Mouse (Mus musculus) forebrain, embryonic 10.5 days (tissue): ENCODE measurements around the gene Lrrc1. TPM values are rescaled to one million over a fixed set of nuclear protein-coding genes. Genes with fewer than 3 reads are reported as not detected.

Experiments
- DNase-seq: peaks from one replicate; pipeline ENCODE4 v3.0.0-alpha.2; 2017; ENCODE audit warnings: low spot score; ENCODE audit errors: extremely low spot score
- H3K27ac ChIP-seq: fragments of 300-500 bp; sonication (generic); 2 replicates; pipeline ENCODE4 v1.5.1; 2016; ENCODE audit warnings: mild to moderate bottlenecking
- H3K27me3 ChIP-seq: fragments of 300-500 bp; sonication (generic); 2 replicates; pipeline ENCODE4 v1.6.1; 2016; ENCODE audit warnings: mild to moderate bottlenecking; ENCODE audit not compliant: poor library complexity, severe bottlenecking
- H3K36me3 ChIP-seq: fragments of 300-500 bp; sonication (generic); replicated peaks from 2 replicates; pipeline ENCODE4 v1.6.1; 2016; ENCODE audit warnings: mild to moderate bottlenecking, moderate library complexity
- H3K4me1 ChIP-seq: fragments of 300-500 bp; sonication (generic); 2 replicates; pipeline ENCODE4 v1.6.1; 2016
- H3K4me3 ChIP-seq: fragments of 300-500 bp; sonication (generic); 2 replicates; pipeline ENCODE4 v1.5.1; 2016; ENCODE audit warnings: mild to moderate bottlenecking, moderate library complexity
- H3K9me3 ChIP-seq: fragments of 300-500 bp; sonication (generic); 2 replicates; pipeline ENCODE4 v1.6.1; 2016; ENCODE audit warnings: mild to moderate bottlenecking, moderate library complexity
- WGBS: fragments of 180-500 bp; shearing (Covaris S2); methylation state at CpG from one replicate; pipeline ENCODE4 v1.1.7; 2016; 5-methylcytosine and 5-hydroxymethylcytosine counted together
- polyA plus RNA-seq: library from polyadenylated mRNA; unstranded; fragments of >200 nt; fragmentation: Nextera tagmentation; extraction: Ambion mirVana; gene quantifications from 2 replicates; pipeline ENCODE4 v1.2.1, GENCODE M21; 2016

Gene Lrrc1
- polyA plus RNA-seq, 1 experiment from 2014 or later = 15.9 TPM

- 95% methylated on average over 7 of the region's 7 CpGs for WGBS
- peaks cover 2% of the 10 kb centered on the region; the same call in 1 of the 2 replicates for H3K36me3 ChIP-seq
- no peak for DNase-seq
- no peaks in the 10 kb centered on the region for H3K27me3 ChIP-seq
- H3K4me3 ChIP-seq = no peak overlapping the region
- H3K27ac ChIP-seq = no peak overlapping the region
- H3K9me3 ChIP-seq = no peaks in the 10 kb centered on the region
- peaks cover 22% of the 10 kb centered on the region for H3K4me1 ChIP-seq
Observed at GRCm38 (mm10) chr9:77487427-77487826, 57.2 kb downstream of the Lrrc1 start.

- peaks cover 36% of the 10 kb centered on the region for H3K4me1 ChIP-seq
- H3K36me3 ChIP-seq = 0 out of 2 replicates have a peak, but pooled peaks cover 2% of the 10 kb centered on the region
- no peak for DNase-seq
- H3K9me3 ChIP-seq = no peaks in the 10 kb centered on the region
- H3K4me3 ChIP-seq = no peak overlapping the region
- H3K27ac ChIP-seq = 0 out of 2 replicates have a peak overlapping the region, but pooled peaks have one; percentile 4
- 86% methylated on average over 12 of the region's 12 CpGs for WGBS
- H3K27me3 ChIP-seq = no peaks in the 10 kb centered on the region
Observed at GRCm38 (mm10) chr9:77485915-77486314, 58.8 kb downstream of the Lrrc1 start.

DNA sequence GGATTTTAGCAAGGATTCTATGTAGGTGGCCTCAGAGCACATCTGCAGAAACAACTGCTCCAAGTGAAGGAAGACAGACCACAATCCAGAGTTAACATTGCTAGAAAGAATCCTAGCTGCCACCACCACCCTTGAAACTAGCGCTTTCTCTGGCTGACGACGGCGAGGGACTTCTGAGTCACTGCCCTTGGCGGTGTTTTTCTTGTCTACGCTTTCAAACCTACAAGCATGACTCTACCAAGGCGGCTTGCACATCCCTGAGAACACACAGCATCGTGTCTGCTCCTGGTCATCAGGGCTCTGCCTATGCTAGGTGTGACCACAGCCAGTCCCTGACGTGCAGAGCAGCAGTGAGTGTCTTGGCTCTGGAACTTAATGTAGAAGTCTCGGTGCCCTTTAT lies 59.9 kb downstream of the Lrrc1 start:
- H3K9me3 ChIP-seq = no peaks in the 10 kb centered on the region
- H3K27ac ChIP-seq = no peak overlapping the region
- H3K4me3 ChIP-seq = no peak overlapping the region
- no peaks in the 10 kb centered on the region for H3K27me3 ChIP-seq
- peaks cover 48% of the 10 kb centered on the region for H3K4me1 ChIP-seq
- DNase-seq = no peak
- H3K36me3 ChIP-seq = 0 out of 2 replicates have a peak, but pooled peaks cover 2% of the 10 kb centered on the region
- 94% methylated on average over 10 of the region's 10 CpGs for WGBS

GRCm38 (mm10) chr9:77483559-77483958 lies 61.1 kb downstream of the Lrrc1 start:
- Histone ChIP-seq H3K27me3 (no peaks in the 10 kb centered on the region), H3K4me1 (peaks cover 60% of the 10 kb centered on the region), H3K36me3 (0 out of 2 replicates have a peak, but pooled peaks cover 2% of the 10 kb centered on the region), H3K27ac (no peak overlapping the region), H3K9me3 (no peaks in the 10 kb centered on the region), H3K4me3 (no peak overlapping the region)
- WGBS = 96% methylated on average over 3 of the region's 3 CpGs
- no peak for DNase-seq

DNA sequence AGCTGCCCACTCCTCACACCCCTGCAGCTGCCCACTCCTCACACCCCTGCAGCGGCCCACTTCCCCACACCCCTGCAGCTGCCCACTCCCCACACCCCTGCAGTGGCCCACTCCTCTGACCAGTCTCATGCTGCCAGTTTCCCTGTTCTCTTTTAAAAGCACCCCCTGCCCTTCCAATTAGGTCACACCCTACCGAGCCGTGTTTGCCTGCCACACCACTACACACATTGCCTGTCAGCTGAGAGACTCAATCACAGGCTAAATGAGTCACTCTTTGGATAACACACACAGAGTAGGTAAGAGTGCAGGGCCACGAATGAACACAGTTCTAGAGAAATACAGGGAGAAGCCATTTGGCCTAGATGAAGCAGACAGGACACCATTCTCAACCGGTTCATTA lies 62.4 kb downstream of the Lrrc1 start:
- Histone ChIP-seq H3K27me3 (no peaks in the 10 kb centered on the region), H3K4me1 (peaks cover 72% of the 10 kb centered on the region)
- DNase-seq = no peak

GRCm38 (mm10) chr9:77481380-77481779 lies 63.3 kb downstream of the Lrrc1 start:
- no peaks in the 10 kb centered on the region for H3K27me3 ChIP-seq
- no peak for DNase-seq
- no peak overlapping the region for H3K4me3 ChIP-seq
- H3K36me3 ChIP-seq = 0 out of 2 replicates have a peak, but pooled peaks cover 2% of the 10 kb centered on the region
- WGBS = 72% methylated on average over 7 of the region's 7 CpGs
- H3K9me3 ChIP-seq = no peaks in the 10 kb centered on the region
- peaks cover 77% of the 10 kb centered on the region for H3K4me1 ChIP-seq
- peak overlapping the region; percentile 26; the same call in 1 of the 2 replicates for H3K27ac ChIP-seq

More for the DNA sequence above, 62.4 kb downstream of the Lrrc1 start:
- Histone ChIP-seq H3K27ac (peak overlapping the region; percentile 69; the same call in 1 of the 2 replicates), H3K9me3 (no peaks in the 10 kb centered on the region), H3K4me3 (no peak overlapping the region), H3K36me3 (0 out of 2 replicates have a peak, but pooled peaks cover 2% of the 10 kb centered on the region)
- 77% methylated on average over 5 of the region's 5 CpGs for WGBS

GRCm38 (mm10) chr9:77480574-77481319 lies 63.9 kb downstream of the Lrrc1 start:
- DNase-seq = no peak
- H3K4me3 ChIP-seq = no peak overlapping the region
- H3K9me3 ChIP-seq = no peaks in the 10 kb centered on the region
- no peaks in the 10 kb centered on the region for H3K27me3 ChIP-seq
- peak overlapping the region; percentile 51 for H3K27ac ChIP-seq
- H3K4me1 ChIP-seq = peaks cover 78% of the 10 kb centered on the region
- 84% methylated on average over 9 of the region's 9 CpGs for WGBS
- H3K36me3 ChIP-seq = 0 out of 2 replicates have a peak, but pooled peaks cover 2% of the 10 kb centered on the region

DNA sequence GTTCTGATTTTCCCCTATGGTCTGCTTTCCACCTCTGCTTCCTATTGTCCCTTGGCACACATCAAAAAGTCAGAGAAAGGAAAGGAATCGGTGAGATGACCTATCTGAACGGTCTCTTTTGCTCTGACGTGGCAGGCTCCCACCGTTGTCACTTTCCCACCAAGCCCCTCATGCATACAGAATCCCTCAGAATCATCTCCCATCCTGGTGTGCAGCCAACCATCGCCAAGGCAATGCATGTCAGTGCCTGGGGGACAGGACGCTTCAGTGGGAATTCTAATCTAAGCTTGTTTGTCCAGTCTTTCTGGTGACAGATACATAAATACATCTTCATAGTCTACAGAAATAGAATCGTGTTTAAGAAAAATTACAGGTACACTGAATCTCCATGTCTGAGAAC lies 64.7 kb downstream of the Lrrc1 start:
- 75% methylated on average over 7 of the region's 7 CpGs for WGBS
- DNase-seq = no peak
- no peak overlapping the region for H3K4me3 ChIP-seq
- H3K4me1 ChIP-seq = peaks cover 80% of the 10 kb centered on the region
- H3K27me3 ChIP-seq = no peaks in the 10 kb centered on the region
- H3K27ac ChIP-seq = peak overlapping the region; percentile 81; the same call in 1 of the 2 replicates
- H3K9me3 ChIP-seq = no peaks in the 10 kb centered on the region
- no peaks in the 10 kb centered on the region for H3K36me3 ChIP-seq

DNA sequence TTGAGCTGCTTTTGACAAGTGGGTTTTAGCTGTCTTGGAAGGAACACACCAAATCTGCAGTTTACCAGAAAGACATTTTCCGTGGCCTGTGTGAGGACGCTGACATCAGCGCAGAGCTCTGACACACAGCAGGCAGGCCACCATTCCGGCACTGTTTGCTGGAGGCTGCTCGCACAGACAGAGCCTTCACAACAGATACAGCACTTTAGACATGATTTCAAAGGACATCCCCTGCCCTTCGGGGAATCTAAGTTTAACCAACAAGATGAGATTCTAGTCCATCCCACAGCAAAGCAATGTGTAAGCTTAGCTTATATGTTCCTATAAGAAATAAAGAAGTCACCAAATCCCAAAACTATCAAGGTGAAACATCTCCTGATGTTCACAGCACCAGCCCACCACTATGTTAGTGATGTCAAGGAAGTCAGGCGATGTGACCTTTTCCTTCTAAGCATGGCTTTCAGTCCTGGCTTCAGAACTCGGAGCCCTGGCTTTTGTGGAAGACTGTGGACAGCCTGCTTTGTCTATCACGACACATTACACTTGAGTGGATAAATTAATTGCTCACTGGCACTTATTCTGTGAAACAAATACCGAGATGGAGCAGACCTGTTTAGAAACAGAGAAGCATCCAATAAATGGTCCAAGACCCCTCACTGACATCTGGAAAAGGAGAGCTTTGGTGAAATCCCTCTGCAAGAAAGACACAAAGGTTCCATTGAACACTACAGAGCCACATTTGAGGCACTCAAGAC lies 66.3 kb downstream of the Lrrc1 start:
- Histone ChIP-seq H3K4me1 (peaks cover 77% of the 10 kb centered on the region), H3K27ac (peak overlapping the region; percentile 81)

DNA sequence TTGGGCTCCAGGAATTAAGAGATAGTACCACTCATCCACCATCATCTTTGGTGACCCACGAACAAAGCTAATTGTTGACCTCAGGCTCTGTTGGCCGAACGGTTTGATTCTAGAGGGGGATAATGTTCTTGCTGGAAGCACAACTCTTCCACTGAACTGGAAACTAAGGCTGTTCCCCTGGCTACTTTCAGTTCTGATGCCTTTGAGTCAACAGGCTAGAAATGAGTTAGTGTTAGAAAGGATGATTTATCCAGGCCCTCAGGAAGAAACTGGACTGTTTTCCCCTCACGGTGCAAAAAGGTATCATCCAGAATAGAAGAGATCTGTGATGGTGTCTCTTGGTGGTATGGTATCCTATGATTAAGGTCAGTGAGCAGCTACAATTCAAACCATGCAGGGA lies 70.1 kb downstream of the Lrrc1 start:
- Histone ChIP-seq H3K4me3 (no peak overlapping the region), H3K4me1 (peaks cover 60% of the 10 kb centered on the region), H3K36me3 (peaks cover 14% of the 10 kb centered on the region), H3K9me3 (no peaks in the 10 kb centered on the region), H3K27ac (no peak overlapping the region), H3K27me3 (no peaks in the 10 kb centered on the region)
- DNase-seq = no peak
- WGBS = 86% methylated on average over 4 of the region's 4 CpGs

More for the DNA sequence above, 66.3 kb downstream of the Lrrc1 start:
- Histone ChIP-seq H3K4me3 (peak overlapping the region; percentile 14; the same call in 1 of the 2 replicates), H3K27me3 (no peaks in the 10 kb centered on the region), H3K9me3 (no peaks in the 10 kb centered on the region), H3K36me3 (peaks cover 8% of the 10 kb centered on the region)
- DNase-seq = no peak
- 45% methylated on average over 10 of the region's 10 CpGs for WGBS

DNA sequence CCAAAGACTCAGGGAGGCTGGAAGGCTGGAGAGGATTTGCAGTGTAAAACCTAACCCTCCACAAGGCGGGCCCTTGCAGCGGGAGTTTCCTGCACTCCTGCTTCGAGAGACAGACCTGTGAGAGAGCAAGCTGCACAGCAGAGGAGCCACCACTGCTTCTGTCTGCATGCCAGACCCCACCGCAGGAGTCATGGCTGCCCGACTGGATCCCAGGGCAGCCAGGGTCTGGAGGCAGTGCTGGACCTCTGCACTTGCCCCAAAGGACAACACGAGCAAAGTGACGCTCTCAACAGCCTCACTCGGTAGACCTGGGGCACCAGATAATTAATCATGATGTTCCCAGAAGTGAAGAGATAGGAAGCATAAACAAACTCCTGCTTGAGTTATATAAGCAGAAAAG lies 72.1 kb downstream of the Lrrc1 start:
- no peak overlapping the region for H3K27ac ChIP-seq
- H3K27me3 ChIP-seq = no peaks in the 10 kb centered on the region
- peaks cover 42% of the 10 kb centered on the region for H3K4me1 ChIP-seq
- 80% methylated on average over 8 of the region's 8 CpGs for WGBS
- H3K4me3 ChIP-seq = no peak overlapping the region
- peaks cover 27% of the 10 kb centered on the region for H3K36me3 ChIP-seq
- DNase-seq = no peak
- H3K9me3 ChIP-seq = no peaks in the 10 kb centered on the region

- H3K36me3 ChIP-seq = peaks cover 34% of the 10 kb centered on the region
- H3K27me3 ChIP-seq = no peaks in the 10 kb centered on the region
- H3K9me3 ChIP-seq = no peaks in the 10 kb centered on the region
- H3K4me1 ChIP-seq = peaks cover 34% of the 10 kb centered on the region
- no peak for DNase-seq
- WGBS = 86% methylated on average over 12 of the region's 12 CpGs
- H3K27ac ChIP-seq = no peak overlapping the region
- no peak overlapping the region for H3K4me3 ChIP-seq
Observed at GRCm38 (mm10) chr9:77471646-77472220, 72.9 kb downstream of the Lrrc1 start.
